Mouse (Mus musculus): ENCODE results near the gene Pyroxd2. TPM values are rescaled to one million over a fixed set of nuclear protein-coding genes. Genes with fewer than 3 reads are reported as not detected.
"Not testable (repeated sequence)": the region's sequence is repeated elsewhere in the genome, so short reads cannot be mapped to it uniquely, and the experiment has no call there.

Gene Pyroxd2
- total RNA-seq, 2 experiments from 2014 or later, result 3.3 to 4.2 TPM

- no peak for DNase-seq (ENCODE audit: low spot score in 2 of 2)
Observed at GRCm38 (mm10) chr19:42690256-42690655, 62.3 kb downstream of the Pyroxd2 start.

DNA sequence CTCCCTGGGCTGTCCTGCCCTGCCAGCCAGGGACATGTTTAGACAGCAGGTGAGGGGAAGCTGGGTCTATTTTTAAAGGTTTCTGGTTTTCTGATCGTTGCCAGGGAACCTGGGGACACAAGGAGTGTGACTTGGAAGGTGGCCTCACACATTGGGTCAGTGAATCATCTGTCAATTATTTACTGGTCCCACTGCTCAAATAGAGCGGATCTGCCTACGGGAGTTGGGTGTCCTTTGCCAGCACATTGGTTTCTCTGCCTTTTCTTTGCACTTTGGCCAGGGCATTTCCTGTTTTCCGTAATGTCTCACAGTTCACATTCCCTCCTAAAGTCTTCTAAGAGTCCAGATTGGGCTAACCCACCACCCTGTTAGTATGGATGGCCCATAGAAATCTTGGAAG, 62.8 kb downstream of the Pyroxd2 start:
- DNase-seq (ENCODE audit: low spot score in 2 of 2), result no peak

DNA sequence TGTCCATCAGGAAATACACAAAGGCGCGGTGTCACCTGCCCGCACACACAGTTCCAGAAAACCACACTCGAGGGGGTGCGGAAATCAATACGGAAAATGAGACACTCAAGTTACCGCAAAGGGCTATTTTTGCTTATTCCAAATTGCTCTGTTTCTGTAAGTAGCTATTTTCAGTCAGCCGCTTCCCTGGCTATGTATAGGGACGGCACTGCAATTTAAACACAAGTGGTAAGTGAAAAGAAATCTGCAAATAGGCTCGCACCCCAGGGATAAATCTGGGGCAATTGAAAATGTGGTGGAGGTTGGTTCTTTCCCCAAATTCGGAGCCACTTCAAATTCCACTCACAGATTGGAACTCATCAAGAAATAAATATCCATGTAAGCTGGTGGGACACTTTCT, 63.3 kb downstream of the Pyroxd2 start:
- no peak for DNase-seq (ENCODE audit: low spot score in 2 of 2)

- not testable (repeated sequence) for DNase-seq (ENCODE audit: low spot score in 2 of 2)
Observed at GRCm38 (mm10) chr19:42682776-42683175, 69.8 kb downstream of the Pyroxd2 start.

GRCm38 (mm10) chr19:42678191-42678590, 74.4 kb downstream of the Pyroxd2 start:
- no peak for DNase-seq (ENCODE audit: low spot score in 2 of 2)

DNA sequence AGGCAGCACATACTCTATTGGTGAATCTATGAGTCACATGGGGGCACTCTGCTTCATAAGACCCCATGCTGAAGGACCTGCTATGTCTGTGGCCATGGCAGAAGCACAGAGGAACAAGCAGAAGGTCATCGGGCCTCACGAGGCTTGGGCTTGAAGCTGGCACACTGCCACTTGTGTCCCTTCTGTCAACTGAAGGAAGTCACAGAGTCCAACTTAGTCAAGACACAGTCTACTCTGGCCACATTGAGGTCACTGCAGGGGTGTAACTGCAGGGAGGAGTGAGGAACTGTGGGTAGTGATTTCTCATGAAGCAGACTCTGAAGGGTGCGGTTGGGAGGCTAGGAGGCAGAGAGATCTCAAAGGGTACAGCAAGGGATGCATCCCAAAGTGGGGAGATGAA, 75.1 kb downstream of the Pyroxd2 start:
- DNase-seq (ENCODE audit: low spot score in 2 of 2), result no peak

- DNase-seq (ENCODE audit: low spot score in 2 of 2), result no peak
Observed at GRCm38 (mm10) chr19:42676931-42677330, 75.6 kb downstream of the Pyroxd2 start.

Other genes with a start within 250 kb of the Pyroxd2 start
- gene R3hcc1l, start 234.0 kb downstream of the Pyroxd2 start, total RNA-seq (2021), result 10 to 100 TPM; 16.2 to 16.4 TPM
- gene Loxl4, start 140.0 kb downstream of the Pyroxd2 start, total RNA-seq (2021), result under 1 TPM; 0.18 to 0.22 TPM
- gene Hps1, start 27.2 kb upstream of the Pyroxd2 start, total RNA-seq (2021), result 10 to 100 TPM in 1 of 2 experiments, 1 to 10 TPM in 1; 8.8 to 10.3 TPM

Measured in layer of hippocampus, postnatal 10 days (tissue).